Mouse (Mus musculus): ENCODE measurements at regions not wholly inside any gene's neighbourhood (a gene's known extent, or its start where the extent isn't known, plus 50 kb on each side); places are given as distances from the start of the nearest gene placed in this dataset.

- Histone ChIP-seq H3K4me3 (ENCODE audit: low read depth, low read length) (no peak overlapping the region), H3K36me3 (replicated peaks) (no peaks in the 10 kb centered on the region), H3K27me3 (ENCODE audit: insufficient read depth, low read length) (no peaks in the 10 kb centered on the region), H3K9me3 (replicated peaks) (peaks cover 66% of the 10 kb centered on the region), H3K4me1 (ENCODE audit: insufficient read depth, low read depth, low read length) (no peaks in the 10 kb centered on the region)
- no peak for TF ChIP-seq GATA1 (IDR thresholded peaks at IDR 0.05; ENCODE audit: borderline replicate concordance, low read length)
- TF ChIP-seq POLR2AphosphoS5 (IDR thresholded peaks at IDR 0.05; ENCODE audit: insufficient replicate concordance, low read depth, low read length): no peak
- no peak for TF ChIP-seq CTCF (IDR thresholded peaks at IDR 0.05; ENCODE audit: low read depth, low read length)
- no peak for TF ChIP-seq GATA2 (IDR thresholded peaks at IDR 0.05; ENCODE audit: borderline replicate concordance, low read depth, low read length)
- no peak for TF ChIP-seq TAL1 (conservative IDR thresholded peaks at IDR 0.05; ENCODE audit: low read depth, low read length)
- DNase-seq (ENCODE audit: low spot score) (no peak), ATAC-seq (ENCODE audit: extremely low read depth, insufficient number of reproducible peaks, low FRiP score, poor library complexity, severe bottlenecking) (no peak)
Measured at GRCm38 (mm10) chr17:50409271-50409670, 99.9 kb upstream of the Plcl2 start.

GRCm38 (mm10) chr17:50409895-50410294 is 99.3 kb upstream of the Plcl2 start:
- TF ChIP-seq CTCF (IDR thresholded peaks at IDR 0.05; ENCODE audit: low read depth, low read length) (no peak), POLR2AphosphoS5 (IDR thresholded peaks at IDR 0.05; ENCODE audit: insufficient replicate concordance, low read depth, low read length) (no peak), GATA2 (IDR thresholded peaks at IDR 0.05; ENCODE audit: borderline replicate concordance, low read depth, low read length) (no peak), TAL1 (conservative IDR thresholded peaks at IDR 0.05; ENCODE audit: low read depth, low read length) (no peak), GATA1 (IDR thresholded peaks at IDR 0.05; ENCODE audit: borderline replicate concordance, low read length) (no peak)
- Histone ChIP-seq H3K36me3 (replicated peaks) (no peaks in the 10 kb centered on the region), H3K9me3 (replicated peaks) (peaks cover 71% of the 10 kb centered on the region), H3K4me3 (ENCODE audit: low read depth, low read length) (no peak overlapping the region), H3K4me1 (ENCODE audit: insufficient read depth, low read depth, low read length) (no peaks in the 10 kb centered on the region), H3K27me3 (ENCODE audit: insufficient read depth, low read length) (no peaks in the 10 kb centered on the region)
- no peak for ATAC-seq (ENCODE audit: extremely low read depth, insufficient number of reproducible peaks, low FRiP score, poor library complexity, severe bottlenecking)
- DNase-seq (ENCODE audit: low spot score): no peak

- no peak for TF ChIP-seq TAL1 (conservative IDR thresholded peaks at IDR 0.05; ENCODE audit: low read depth, low read length)
- no peak for TF ChIP-seq CTCF (IDR thresholded peaks at IDR 0.05; ENCODE audit: low read depth, low read length)
- TF ChIP-seq GATA1 (IDR thresholded peaks at IDR 0.05; ENCODE audit: borderline replicate concordance, low read length): no peak
- no peak for TF ChIP-seq GATA2 (IDR thresholded peaks at IDR 0.05; ENCODE audit: borderline replicate concordance, low read depth, low read length)
- TF ChIP-seq POLR2AphosphoS5 (IDR thresholded peaks at IDR 0.05; ENCODE audit: insufficient replicate concordance, low read depth, low read length): no peak
- no peak for ATAC-seq (ENCODE audit: extremely low read depth, insufficient number of reproducible peaks, low FRiP score, poor library complexity, severe bottlenecking)
- Histone ChIP-seq H3K4me3 (ENCODE audit: low read depth, low read length) (no peak overlapping the region), H3K4me1 (ENCODE audit: insufficient read depth, low read depth, low read length) (no peaks in the 10 kb centered on the region), H3K9me3 (replicated peaks) (peaks cover 70% of the 10 kb centered on the region), H3K27me3 (ENCODE audit: insufficient read depth, low read length) (no peaks in the 10 kb centered on the region), H3K36me3 (replicated peaks) (no peaks in the 10 kb centered on the region)
- no peak for DNase-seq (ENCODE audit: low spot score)
Measured at GRCm38 (mm10) chr17:50410296-50410695, 98.9 kb upstream of the Plcl2 start.

GRCm38 (mm10) chr17:50412446-50412845 is 96.8 kb upstream of the Plcl2 start:
- ATAC-seq (ENCODE audit: extremely low read depth, insufficient number of reproducible peaks, low FRiP score, poor library complexity, severe bottlenecking): no peak
- TF ChIP-seq CTCF (IDR thresholded peaks at IDR 0.05; ENCODE audit: low read depth, low read length) (no peak), POLR2AphosphoS5 (IDR thresholded peaks at IDR 0.05; ENCODE audit: insufficient replicate concordance, low read depth, low read length) (no peak), TAL1 (conservative IDR thresholded peaks at IDR 0.05; ENCODE audit: low read depth, low read length) (no peak), GATA1 (IDR thresholded peaks at IDR 0.05; ENCODE audit: borderline replicate concordance, low read length) (no peak), GATA2 (IDR thresholded peaks at IDR 0.05; ENCODE audit: borderline replicate concordance, low read depth, low read length) (no peak)
- Histone ChIP-seq H3K4me3 (ENCODE audit: low read depth, low read length) (no peak overlapping the region), H3K4me1 (ENCODE audit: insufficient read depth, low read depth, low read length) (no peaks in the 10 kb centered on the region), H3K36me3 (replicated peaks) (no peaks in the 10 kb centered on the region), H3K27me3 (ENCODE audit: insufficient read depth, low read length) (no peaks in the 10 kb centered on the region), H3K9me3 (replicated peaks) (peaks cover 55% of the 10 kb centered on the region)
- no peak for DNase-seq (ENCODE audit: low spot score)

GRCm38 (mm10) chr17:50413916-50414315 is 95.3 kb upstream of the Plcl2 start:
- DNase-seq (ENCODE audit: low spot score): no peak
- Histone ChIP-seq H3K36me3 (replicated peaks) (no peaks in the 10 kb centered on the region), H3K9me3 (replicated peaks) (peaks cover 59% of the 10 kb centered on the region), H3K4me1 (ENCODE audit: insufficient read depth, low read depth, low read length) (no peaks in the 10 kb centered on the region), H3K27me3 (ENCODE audit: insufficient read depth, low read length) (no peaks in the 10 kb centered on the region), H3K4me3 (ENCODE audit: low read depth, low read length) (no peak overlapping the region)
- ATAC-seq (ENCODE audit: extremely low read depth, insufficient number of reproducible peaks, low FRiP score, poor library complexity, severe bottlenecking): no peak
- no peak for TF ChIP-seq TAL1 (conservative IDR thresholded peaks at IDR 0.05; ENCODE audit: low read depth, low read length)
- TF ChIP-seq POLR2AphosphoS5 (IDR thresholded peaks at IDR 0.05; ENCODE audit: insufficient replicate concordance, low read depth, low read length): no peak
- no peak for TF ChIP-seq CTCF (IDR thresholded peaks at IDR 0.05; ENCODE audit: low read depth, low read length)
- no peak for TF ChIP-seq GATA2 (IDR thresholded peaks at IDR 0.05; ENCODE audit: borderline replicate concordance, low read depth, low read length)
- no peak for TF ChIP-seq GATA1 (IDR thresholded peaks at IDR 0.05; ENCODE audit: borderline replicate concordance, low read length)

GRCm38 (mm10) chr17:50415331-50416005 is 93.7 kb upstream of the Plcl2 start:
- DNase-seq (ENCODE audit: low spot score) (no peak), ATAC-seq (ENCODE audit: extremely low read depth, insufficient number of reproducible peaks, low FRiP score, poor library complexity, severe bottlenecking) (no peak)
- peaks cover 51% of the 10 kb centered on the region for H3K9me3 ChIP-seq (replicated peaks)
- H3K36me3 ChIP-seq (replicated peaks): no peaks in the 10 kb centered on the region
- no peak overlapping the region for H3K4me3 ChIP-seq (ENCODE audit: low read depth, low read length)
- no peaks in the 10 kb centered on the region for H3K27me3 ChIP-seq (ENCODE audit: insufficient read depth, low read length)
- TF ChIP-seq CTCF (IDR thresholded peaks at IDR 0.05; ENCODE audit: low read depth, low read length): no peak
- no peak for TF ChIP-seq GATA2 (IDR thresholded peaks at IDR 0.05; ENCODE audit: borderline replicate concordance, low read depth, low read length)
- no peak for TF ChIP-seq POLR2AphosphoS5 (IDR thresholded peaks at IDR 0.05; ENCODE audit: insufficient replicate concordance, low read depth, low read length)
- TF ChIP-seq TAL1 (conservative IDR thresholded peaks at IDR 0.05; ENCODE audit: low read depth, low read length): no peak
- TF ChIP-seq GATA1 (IDR thresholded peaks at IDR 0.05; ENCODE audit: borderline replicate concordance, low read length): no peak
- no peaks in the 10 kb centered on the region for H3K4me1 ChIP-seq (ENCODE audit: insufficient read depth, low read depth, low read length)

Data from G1E (cell line).